Mouse (Mus musculus) forebrain, embryonic 10.5 days (tissue): ENCODE measurements around the gene Bcdin3d. TPM values are rescaled to one million over a fixed set of nuclear protein-coding genes. Genes with fewer than 3 reads are reported as not detected.
A peak's percentile ranks its signal among the peaks of the same experiment; 100 is the strongest.

Experiments
- DNase-seq: peaks from one replicate; pipeline ENCODE4 v3.0.0-alpha.2; 2017; ENCODE audit warnings: low spot score; ENCODE audit errors: extremely low spot score
- H3K27ac ChIP-seq: fragments of 300-500 bp; sonication (generic); 2 replicates; pipeline ENCODE4 v1.5.1; 2016; ENCODE audit warnings: mild to moderate bottlenecking
- H3K27me3 ChIP-seq: fragments of 300-500 bp; sonication (generic); 2 replicates; pipeline ENCODE4 v1.6.1; 2016; ENCODE audit warnings: mild to moderate bottlenecking; ENCODE audit not compliant: poor library complexity, severe bottlenecking
- H3K36me3 ChIP-seq: fragments of 300-500 bp; sonication (generic); replicated peaks from 2 replicates; pipeline ENCODE4 v1.6.1; 2016; ENCODE audit warnings: mild to moderate bottlenecking, moderate library complexity
- H3K4me1 ChIP-seq: fragments of 300-500 bp; sonication (generic); 2 replicates; pipeline ENCODE4 v1.6.1; 2016
- H3K4me3 ChIP-seq: fragments of 300-500 bp; sonication (generic); 2 replicates; pipeline ENCODE4 v1.5.1; 2016; ENCODE audit warnings: mild to moderate bottlenecking, moderate library complexity
- H3K9me3 ChIP-seq: fragments of 300-500 bp; sonication (generic); 2 replicates; pipeline ENCODE4 v1.6.1; 2016; ENCODE audit warnings: mild to moderate bottlenecking, moderate library complexity
- WGBS: fragments of 180-500 bp; shearing (Covaris S2); methylation state at CpG from one replicate; pipeline ENCODE4 v1.1.7; 2016; 5-methylcytosine and 5-hydroxymethylcytosine counted together
- polyA plus RNA-seq: library from polyadenylated mRNA; unstranded; fragments of >200 nt; fragmentation: Nextera tagmentation; extraction: Ambion mirVana; gene quantifications from 2 replicates; pipeline ENCODE4 v1.2.1, GENCODE M21; 2016

The Bcdin3d gene
- polyA plus RNA-seq, 1 experiment from 2014 or later, result 19.6 TPM

DNA sequence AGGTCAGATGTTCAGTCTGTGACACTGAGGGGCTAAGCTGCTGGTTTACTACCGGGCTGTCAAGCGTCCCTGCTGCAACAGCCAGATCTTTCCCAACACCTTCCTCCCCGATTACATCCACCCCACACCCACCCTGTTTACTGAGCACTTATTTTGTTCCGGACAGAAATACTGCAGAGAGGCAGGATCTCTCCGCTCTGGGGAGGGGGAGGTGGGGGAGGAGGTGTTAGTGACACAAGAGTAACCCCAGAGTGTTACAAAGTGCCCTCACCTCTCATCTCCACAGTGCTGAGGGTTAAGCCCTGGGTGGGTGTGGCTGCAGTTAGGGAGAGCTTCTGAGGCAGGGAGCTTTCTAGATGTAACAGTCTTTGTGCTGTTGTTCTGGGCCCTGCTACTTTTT lies 25.8 kb upstream of the Bcdin3d start:
- 58% methylated on average over 5 of the region's 5 CpGs for WGBS

GRCm38 (mm10) chr15:99499726-99500125 lies 25.2 kb upstream of the Bcdin3d start:
- WGBS, result 66% methylated on average over 6 of the region's 6 CpGs
- Histone ChIP-seq H3K27me3 (peaks cover 34% of the 10 kb centered on the region), H3K27ac (no peak overlapping the region), H3K36me3 (no peaks in the 10 kb centered on the region), H3K9me3 (no peaks in the 10 kb centered on the region), H3K4me3 (no peak overlapping the region), H3K4me1 (peaks cover 51% of the 10 kb centered on the region)
- DNase-seq, result no peak

More for the DNA sequence above, 25.8 kb upstream of the Bcdin3d start:
- Histone ChIP-seq H3K27me3 (peaks cover 34% of the 10 kb centered on the region), H3K4me1 (peaks cover 57% of the 10 kb centered on the region), H3K27ac (no peak overlapping the region), H3K4me3 (no peak overlapping the region), H3K36me3 (no peaks in the 10 kb centered on the region), H3K9me3 (no peaks in the 10 kb centered on the region)
- DNase-seq, result no peak

DNA sequence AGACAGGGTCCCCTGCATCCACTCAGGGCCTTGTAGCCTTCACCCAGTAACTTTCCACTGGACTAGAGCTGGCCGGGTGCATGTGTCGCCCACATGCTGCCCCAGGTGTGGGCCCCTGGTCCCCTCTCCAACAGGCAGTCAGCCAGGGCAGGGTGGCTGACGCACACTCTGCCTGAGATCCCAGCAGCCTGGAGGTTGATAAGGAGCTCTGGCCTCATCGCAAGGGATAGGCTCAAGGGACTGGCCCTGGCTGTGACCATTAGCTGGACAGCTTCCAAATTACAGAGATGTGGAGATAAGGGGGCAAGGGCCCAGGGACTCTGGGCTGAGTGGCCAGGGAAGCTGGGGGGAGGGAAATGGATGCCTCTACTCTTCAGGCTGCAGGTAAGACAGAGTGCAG lies 24.3 kb upstream of the Bcdin3d start:
- no peaks in the 10 kb centered on the region for H3K36me3 ChIP-seq
- H3K4me1 ChIP-seq, result peaks cover 45% of the 10 kb centered on the region
- no peak overlapping the region for H3K27ac ChIP-seq
- 80% methylated on average over 4 of the region's 4 CpGs for WGBS
- no peak overlapping the region for H3K4me3 ChIP-seq
- no peaks in the 10 kb centered on the region for H3K9me3 ChIP-seq
- DNase-seq, result no peak
- peaks cover 34% of the 10 kb centered on the region for H3K27me3 ChIP-seq

GRCm38 (mm10) chr15:99498356-99498755 lies 23.8 kb upstream of the Bcdin3d start:
- no peak overlapping the region for H3K27ac ChIP-seq
- H3K36me3 ChIP-seq, result no peaks in the 10 kb centered on the region
- peaks cover 37% of the 10 kb centered on the region for H3K27me3 ChIP-seq
- peaks cover 42% of the 10 kb centered on the region for H3K4me1 ChIP-seq
- no peak for DNase-seq
- H3K9me3 ChIP-seq, result no peaks in the 10 kb centered on the region
- no peak overlapping the region for H3K4me3 ChIP-seq
- 83% methylated on average over 4 of the region's 4 CpGs for WGBS

- Histone ChIP-seq H3K36me3 (no peaks in the 10 kb centered on the region), H3K4me1 (peaks cover 37% of the 10 kb centered on the region), H3K4me3 (no peak overlapping the region), H3K27ac (no peak overlapping the region), H3K27me3 (peaks cover 37% of the 10 kb centered on the region), H3K9me3 (no peaks in the 10 kb centered on the region)
- 54% methylated on average over 12 of the region's 12 CpGs for WGBS
- DNase-seq, result no peak
Observed at GRCm38 (mm10) chr15:99497527-99498242, 23.2 kb upstream of the Bcdin3d start.

GRCm38 (mm10) chr15:99497061-99497460 lies 22.5 kb upstream of the Bcdin3d start:
- H3K36me3 ChIP-seq, result no peaks in the 10 kb centered on the region
- H3K4me3 ChIP-seq, result no peak overlapping the region
- H3K4me1 ChIP-seq, result peaks cover 30% of the 10 kb centered on the region
- no peak overlapping the region for H3K27ac ChIP-seq
- 16% methylated on average over 4 of the region's 4 CpGs for WGBS
- DNase-seq, result peak; percentile 61
- no peaks in the 10 kb centered on the region for H3K9me3 ChIP-seq
- peaks cover 40% of the 10 kb centered on the region for H3K27me3 ChIP-seq

GRCm38 (mm10) chr15:99484745-99485144 lies 10.2 kb upstream of the Bcdin3d start:
- H3K9me3 ChIP-seq, result no peaks in the 10 kb centered on the region
- 80% methylated on average over 6 of the region's 6 CpGs for WGBS

GRCm38 (mm10) chr15:99475814-99476213 lies 1.3 kb upstream of the Bcdin3d start:
- H3K4me3 ChIP-seq, result no peak overlapping the region
- no peak for DNase-seq

More at GRCm38 (mm10) chr15:99484745-99485144, 10.2 kb upstream of the Bcdin3d start:
- no peaks in the 10 kb centered on the region for H3K27me3 ChIP-seq
- H3K27ac ChIP-seq, result no peak overlapping the region
- DNase-seq, result no peak
- H3K36me3 ChIP-seq, result no peaks in the 10 kb centered on the region
- no peaks in the 10 kb centered on the region for H3K4me1 ChIP-seq
- H3K4me3 ChIP-seq, result no peak overlapping the region

GRCm38 (mm10) chr15:99473801-99474575 lies 542 bp downstream of the Bcdin3d start:
- peaks cover 5% of the 10 kb centered on the region; the same call in 1 of the 2 replicates for H3K9me3 ChIP-seq
- peaks cover 7% of the 10 kb centered on the region; the same call in 1 of the 2 replicates for H3K27me3 ChIP-seq
- H3K4me3 ChIP-seq, result peak overlapping the region; percentile 76
- 9% methylated on average over 38 of the region's 38 CpGs for WGBS
- peak overlapping the region; percentile 94 for H3K27ac ChIP-seq
- H3K36me3 ChIP-seq, result peaks cover 30% of the 10 kb centered on the region
- peaks cover 20% of the 10 kb centered on the region for H3K4me1 ChIP-seq
- DNase-seq, result peak; percentile 72

More at GRCm38 (mm10) chr15:99475814-99476213, 1.3 kb upstream of the Bcdin3d start:
- Histone ChIP-seq H3K9me3 (peaks cover 2% of the 10 kb centered on the region; the same call in 1 of the 2 replicates), H3K27me3 (peaks cover 7% of the 10 kb centered on the region; the same call in 1 of the 2 replicates), H3K36me3 (peaks cover 11% of the 10 kb centered on the region), H3K4me1 (peaks cover 20% of the 10 kb centered on the region), H3K27ac (no peak overlapping the region)
- 86% methylated on average over 1 of the region's 1 CpGs for WGBS

DNA sequence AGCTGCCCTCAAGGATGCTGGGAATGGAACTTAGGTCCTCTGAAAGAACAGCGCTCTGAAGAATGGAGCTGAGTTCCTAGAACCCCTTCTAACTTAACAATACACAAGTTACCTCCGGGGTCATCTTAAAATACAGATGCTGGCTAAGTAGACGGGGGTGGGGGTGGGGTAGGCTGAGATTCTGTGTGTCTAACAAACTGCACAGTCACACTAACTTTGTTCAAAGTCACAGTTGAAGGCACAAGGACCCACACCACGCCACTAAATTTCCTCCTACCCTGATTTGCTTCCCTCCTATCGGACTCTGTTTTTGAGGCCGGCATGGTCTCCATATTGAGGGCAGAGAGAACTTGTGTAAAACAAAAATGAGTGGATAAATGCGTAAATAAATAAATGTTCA lies 1.6 kb downstream of the Bcdin3d start:
- Histone ChIP-seq H3K4me1 (peaks cover 20% of the 10 kb centered on the region), H3K4me3 (peak overlapping the region; percentile 76), H3K27ac (no peak overlapping the region), H3K27me3 (peaks cover 7% of the 10 kb centered on the region; the same call in 1 of the 2 replicates), H3K36me3 (peaks cover 39% of the 10 kb centered on the region), H3K9me3 (peaks cover 5% of the 10 kb centered on the region; the same call in 1 of the 2 replicates)
- WGBS, result 92% methylated on average over 7 of the region's 7 CpGs
- DNase-seq, result no peak

- no peak for DNase-seq
- H3K27me3 ChIP-seq, result peaks cover 7% of the 10 kb centered on the region; the same call in 1 of the 2 replicates
- H3K4me3 ChIP-seq, result no peak overlapping the region
- H3K36me3 ChIP-seq, result peaks cover 39% of the 10 kb centered on the region
- 84% methylated on average over 14 of the region's 14 CpGs for WGBS
- H3K27ac ChIP-seq, result no peak overlapping the region
- peaks cover 20% of the 10 kb centered on the region for H3K4me1 ChIP-seq
- H3K9me3 ChIP-seq, result peaks cover 5% of the 10 kb centered on the region; the same call in 1 of the 2 replicates
Observed at GRCm38 (mm10) chr15:99471677-99472063, 2.9 kb downstream of the Bcdin3d start.

- Histone ChIP-seq H3K27ac (peak overlapping the region; percentile 32; the same call in 1 of the 2 replicates), H3K4me3 (no peak overlapping the region), H3K4me1 (peaks cover 20% of the 10 kb centered on the region), H3K27me3 (peaks cover 7% of the 10 kb centered on the region; the same call in 1 of the 2 replicates), H3K9me3 (peaks cover 5% of the 10 kb centered on the region; the same call in 1 of the 2 replicates), H3K36me3 (peaks cover 39% of the 10 kb centered on the region)
- DNase-seq, result no peak
- WGBS, result 67% methylated on average over 17 of the region's 17 CpGs
Observed at GRCm38 (mm10) chr15:99470971-99471676, 3.4 kb downstream of the Bcdin3d start.
